Mouse (Mus musculus) kidney, adult 2 months (tissue): Measurements from ENCODE around the gene Irf2.

ENCODE experiments used
- CTCF ChIP-seq: fragments of 200-500 bp; conservative IDR thresholded peaks from 2 replicates; pipeline ENCODE4 v1.5.1; 2011; ENCODE audit warnings: low read depth, mild to moderate bottlenecking, control low read depth, low read length, moderate library complexity, mixed read lengths; ENCODE audit not compliant: insufficient read depth, insufficient read length
- POLR2A ChIP-seq: fragments of 200-500 bp; IDR thresholded peaks from one replicate; pipeline ENCODE4 v1.6.1; 2011; ENCODE audit warnings: low read depth, low read length, control low read depth

GRCm38 (mm10) chr8:46718301-46718700 lies 21.2 kb upstream of the Irf2 start:
- TF ChIP-seq POLR2A: no peak
- no peak for TF ChIP-seq CTCF
